Mouse (Mus musculus) E14TG2a.4 (cell line): Measurements from ENCODE around the gene Rxylt1.

ENCODE experiments used
- H3K27me3 ChIP-seq: 2 replicates; pipeline ENCODE4 v1.6.1; 2014; ENCODE audit warnings: low read length, control low read depth; ENCODE audit not compliant: insufficient read depth
- H3K36me3 ChIP-seq: 2 replicates; pipeline ENCODE4 v1.6.1; 2014; ENCODE audit warnings: low read length, control low read depth; ENCODE audit not compliant: insufficient read depth
- H3K4me1 ChIP-seq: replicated peaks from 2 replicates; pipeline ENCODE4 v1.6.1; 2014; ENCODE audit warnings: low read depth, low read length, control low read depth
- H3K4me3 ChIP-seq: replicated peaks from 2 replicates; pipeline ENCODE4 v1.5.1; 2014; ENCODE audit warnings: mild to moderate bottlenecking, low read length
- H3K9me3 ChIP-seq: 2 replicates; pipeline ENCODE4 v1.6.1; 2014; ENCODE audit warnings: low read length, control low read depth
- CTCF ChIP-seq: conservative IDR thresholded peaks from 2 replicates; pipeline ENCODE4 v1.5.1; 2014; ENCODE audit warnings: low read length
- NANOG ChIP-seq: IDR thresholded peaks from 2 replicates; pipeline ENCODE4 v1.6.1; 2014; ENCODE audit warnings: borderline replicate concordance, low read length, mixed read lengths
- POU5F1 ChIP-seq: IDR thresholded peaks from 2 replicates; pipeline ENCODE4 v1.6.1; 2014; ENCODE audit warnings: low read length, borderline replicate concordance

Rxylt1 gene

GRCm38 (mm10) chr10:122033271-122033670 is 63.9 kb downstream of the Rxylt1 start:
- no peak for TF ChIP-seq CTCF
- TF ChIP-seq NANOG: no peak
- no peak for TF ChIP-seq POU5F1
- peaks cover 9% of the 10 kb centered on the region for H3K4me1 ChIP-seq
- no peak overlapping the region for H3K4me3 ChIP-seq
- no peaks in the 10 kb centered on the region for H3K36me3 ChIP-seq
- no peaks in the 10 kb centered on the region for H3K27me3 ChIP-seq
- no peaks in the 10 kb centered on the region for H3K9me3 ChIP-seq

GRCm38 (mm10) chr10:122030420-122030819 is 66.8 kb downstream of the Rxylt1 start:
- no peak for TF ChIP-seq POU5F1
- no peak for TF ChIP-seq CTCF
- TF ChIP-seq NANOG: no peak
- Histone ChIP-seq H3K36me3 (no peaks in the 10 kb centered on the region), H3K4me1 (peaks cover 9% of the 10 kb centered on the region), H3K27me3 (no peaks in the 10 kb centered on the region), H3K9me3 (no peaks in the 10 kb centered on the region), H3K4me3 (no peak overlapping the region)

- H3K27me3 ChIP-seq: no peaks in the 10 kb centered on the region
- peaks cover 9% of the 10 kb centered on the region for H3K4me1 ChIP-seq
- H3K4me3 ChIP-seq: no peak overlapping the region
- no peaks in the 10 kb centered on the region for H3K36me3 ChIP-seq
- no peak for TF ChIP-seq POU5F1
- TF ChIP-seq NANOG: no peak
- no peak for TF ChIP-seq CTCF
- H3K9me3 ChIP-seq: no peaks in the 10 kb centered on the region
Measured at GRCm38 (mm10) chr10:122029738-122030137, 67.4 kb downstream of the Rxylt1 start.
